Mouse (Mus musculus): ENCODE data around the gene Adipor2. TPM values are rescaled to one million over a fixed set of nuclear protein-coding genes. Genes with fewer than 3 reads are reported as not detected.

Gene Adipor2
- total RNA-seq, 1 experiment = 59.4 TPM

DNA sequence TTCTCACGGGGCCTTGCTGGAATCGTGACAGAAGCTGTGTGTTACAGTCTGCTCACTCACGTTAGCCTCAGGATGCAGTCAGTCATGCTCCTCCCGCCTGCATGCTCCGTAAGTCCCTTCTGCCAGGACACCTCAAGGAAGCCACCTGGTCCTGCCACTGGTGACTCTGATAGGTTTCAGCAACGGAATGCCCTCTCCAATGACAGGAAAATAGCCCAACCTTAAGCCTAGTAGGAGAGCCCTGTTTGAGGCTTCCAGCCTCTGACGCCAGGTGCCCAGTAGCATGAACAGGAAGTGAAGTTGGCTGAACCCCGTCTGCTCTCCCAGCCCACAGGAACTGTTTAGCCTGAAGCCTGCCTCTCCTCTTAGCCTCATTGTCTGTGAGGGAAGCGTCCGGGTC lies 71.2 kb downstream of the Adipor2 start:
- H3K36me3 ChIP-seq (ENCODE audit: control insufficient read depth, insufficient read depth, low read length, poor library complexity, severe bottlenecking) = no peaks in the 10 kb centered on the region
- no peaks in the 10 kb centered on the region; a peak in 1 of 4 replicates for H3K4me1 ChIP-seq (ENCODE audit: control insufficient read depth in 2 of 2, insufficient read depth in 2 of 2, low read length in 2 of 2, poor library complexity in 1 of 2)
- no peaks in the 10 kb centered on the region for H3K9me3 ChIP-seq (ENCODE audit: control insufficient read depth, insufficient read depth, low read depth, low read length)
- no peak overlapping the region; the same call in 1 of the 2 replicates for H3K27ac ChIP-seq (ENCODE audit: insufficient read depth, low read depth, low read length, poor library complexity, severe bottlenecking)
- H3K9ac ChIP-seq (ENCODE audit: insufficient read depth, low read depth, low read length, poor library complexity, severe bottlenecking) = no peak overlapping the region
- no peak for DNase-seq (ENCODE audit: low read depth, low spot score)
- no peak for TF ChIP-seq ZNF384 (IDR thresholded peaks at IDR 0.05; ENCODE audit: low read depth, low read length)
- TF ChIP-seq ZC3H11A (IDR thresholded peaks at IDR 0.05; ENCODE audit: borderline replicate concordance, low read depth, low read length) = no peak
- no peak for TF ChIP-seq HCFC1 (IDR thresholded peaks at IDR 0.05; ENCODE audit: borderline replicate concordance, insufficient read depth, low read length)
- TF ChIP-seq MAFK (IDR thresholded peaks at IDR 0.05; ENCODE audit: insufficient read depth, low read depth, low read length) = no peak
- no peak for TF ChIP-seq CHD2 (IDR thresholded peaks at IDR 0.05; ENCODE audit: low read depth, low read length)
- H3K4me3 ChIP-seq (ENCODE audit: insufficient read depth in 1 of 2, low read depth in 1 of 2, low read length in 2 of 2, poor library complexity in 1 of 2, severe bottlenecking in 1 of 2) = no peak overlapping the region
- in situ Hi-C loops (cut with MboI; ENCODE audit: low sequenced_read_pairs in 2 of 2, unreplicated experiment in 2 of 2) = loop anchor here (10.0 kb wide), 2 partner anchors 121 to 231 kb away; no protein-coding TSS in a partner anchor

DNA sequence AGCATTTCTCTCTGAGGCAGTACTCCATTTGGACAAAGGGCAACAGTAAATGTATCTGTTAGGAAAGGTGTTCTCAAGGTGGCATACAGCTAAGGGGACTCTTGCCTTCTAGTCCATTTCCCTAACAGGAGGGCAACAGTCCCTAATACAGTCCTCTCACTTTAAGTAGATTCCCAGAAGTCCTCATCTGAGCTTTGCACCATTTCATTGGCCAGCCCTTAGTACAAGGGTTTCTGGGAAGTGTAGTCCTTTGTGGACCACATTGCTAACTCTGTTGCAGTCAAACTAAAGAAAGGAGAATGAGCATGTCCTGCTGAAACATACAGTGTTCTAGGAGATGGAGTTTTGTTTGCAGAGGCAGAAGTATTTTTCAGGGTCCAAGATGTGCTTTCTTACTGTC lies 76.1 kb downstream of the Adipor2 start:
- TF ChIP-seq ZNF384 (IDR thresholded peaks at IDR 0.05; ENCODE audit: low read depth, low read length) = no peak
- peak; percentile 89 for TF ChIP-seq HCFC1 (IDR thresholded peaks at IDR 0.05; ENCODE audit: borderline replicate concordance, insufficient read depth, low read length)
- TF ChIP-seq ZC3H11A (IDR thresholded peaks at IDR 0.05; ENCODE audit: borderline replicate concordance, low read depth, low read length) = no peak
- no peak overlapping the region for H3K27ac ChIP-seq (ENCODE audit: insufficient read depth, low read depth, low read length, poor library complexity, severe bottlenecking)
- no peak for DNase-seq (ENCODE audit: low read depth, low spot score)
- H3K4me3 ChIP-seq (ENCODE audit: insufficient read depth in 1 of 2, low read depth in 1 of 2, low read length in 2 of 2, poor library complexity in 1 of 2, severe bottlenecking in 1 of 2) = no peak overlapping the region
- no peak overlapping the region for H3K9ac ChIP-seq (ENCODE audit: insufficient read depth, low read depth, low read length, poor library complexity, severe bottlenecking)
- H3K36me3 ChIP-seq (ENCODE audit: control insufficient read depth, insufficient read depth, low read length, poor library complexity, severe bottlenecking) = no peaks in the 10 kb centered on the region
- no peaks in the 10 kb centered on the region for H3K9me3 ChIP-seq (ENCODE audit: control insufficient read depth, insufficient read depth, low read depth, low read length)
- in situ Hi-C loops (cut with MboI; ENCODE audit: low sequenced_read_pairs in 2 of 2, unreplicated experiment in 2 of 2) = loop anchor here (10.0 kb wide), 2 partner anchors 117 to 227 kb away; no protein-coding TSS in a partner anchor
- H3K4me1 ChIP-seq (ENCODE audit: control insufficient read depth in 2 of 2, insufficient read depth in 2 of 2, low read length in 2 of 2, poor library complexity in 1 of 2) = peaks cover 2 to 20% of the 10 kb centered on the region in 2 experiments; a peak in 3 of 4 replicates

GRCm38 (mm10) chr6:119338121-119338912 lies 79.2 kb downstream of the Adipor2 start:
- in situ Hi-C loops (cut with MboI; ENCODE audit: low sequenced_read_pairs in 2 of 2, unreplicated experiment in 2 of 2) = no loop called here
- TF ChIP-seq ZC3H11A (IDR thresholded peaks at IDR 0.05; ENCODE audit: borderline replicate concordance, low read depth, low read length) (no peak), CHD2 (IDR thresholded peaks at IDR 0.05; ENCODE audit: low read depth, low read length) (no peak), HCFC1 (IDR thresholded peaks at IDR 0.05; ENCODE audit: borderline replicate concordance, insufficient read depth, low read length) (no peak), ZNF384 (IDR thresholded peaks at IDR 0.05; ENCODE audit: low read depth, low read length) (no peak), MAFK (IDR thresholded peaks at IDR 0.05; ENCODE audit: insufficient read depth, low read depth, low read length) (no peak)
- no peak overlapping the region for H3K27ac ChIP-seq (ENCODE audit: insufficient read depth, low read depth, low read length, poor library complexity, severe bottlenecking)
- peaks cover 2 to 20% of the 10 kb centered on the region in 2 experiments; a peak in 3 of 4 replicates for H3K4me1 ChIP-seq (ENCODE audit: control insufficient read depth in 2 of 2, insufficient read depth in 2 of 2, low read length in 2 of 2, poor library complexity in 1 of 2)
- H3K36me3 ChIP-seq (ENCODE audit: control insufficient read depth, insufficient read depth, low read length, poor library complexity, severe bottlenecking) = no peaks in the 10 kb centered on the region
- no peaks in the 10 kb centered on the region for H3K9me3 ChIP-seq (ENCODE audit: control insufficient read depth, insufficient read depth, low read depth, low read length)
- H3K4me3 ChIP-seq (ENCODE audit: insufficient read depth in 1 of 2, low read depth in 1 of 2, low read length in 2 of 2, poor library complexity in 1 of 2, severe bottlenecking in 1 of 2) = no peak overlapping the region
- no peak for DNase-seq (ENCODE audit: low read depth, low spot score)
- no peak overlapping the region for H3K9ac ChIP-seq (ENCODE audit: insufficient read depth, low read depth, low read length, poor library complexity, severe bottlenecking)

GRCm38 (mm10) chr6:119337287-119337686 lies 80.2 kb downstream of the Adipor2 start:
- no peak for DNase-seq (ENCODE audit: low read depth, low spot score)
- H3K9me3 ChIP-seq (ENCODE audit: control insufficient read depth, insufficient read depth, low read depth, low read length) = no peaks in the 10 kb centered on the region
- H3K4me3 ChIP-seq (ENCODE audit: insufficient read depth in 1 of 2, low read depth in 1 of 2, low read length in 2 of 2, poor library complexity in 1 of 2, severe bottlenecking in 1 of 2) = no peak overlapping the region
- in situ Hi-C loops (cut with MboI; ENCODE audit: low sequenced_read_pairs in 2 of 2, unreplicated experiment in 2 of 2) = no loop called here
- no peak overlapping the region for H3K9ac ChIP-seq (ENCODE audit: insufficient read depth, low read depth, low read length, poor library complexity, severe bottlenecking)
- H3K36me3 ChIP-seq (ENCODE audit: control insufficient read depth, insufficient read depth, low read length, poor library complexity, severe bottlenecking) = no peaks in the 10 kb centered on the region
- no peak overlapping the region for H3K27ac ChIP-seq (ENCODE audit: insufficient read depth, low read depth, low read length, poor library complexity, severe bottlenecking)
- TF ChIP-seq ZNF384 (IDR thresholded peaks at IDR 0.05; ENCODE audit: low read depth, low read length) (no peak), CHD2 (IDR thresholded peaks at IDR 0.05; ENCODE audit: low read depth, low read length) (no peak)
- H3K4me1 ChIP-seq (ENCODE audit: control insufficient read depth in 2 of 2, insufficient read depth in 2 of 2, low read length in 2 of 2, poor library complexity in 1 of 2) = peaks cover 2 to 20% of the 10 kb centered on the region in 2 experiments; a peak in 3 of 4 replicates
